Mouse (Mus musculus): Measurements from ENCODE around the gene Fras1. TPM values are rescaled to one million over a fixed set of nuclear protein-coding genes. Genes with fewer than 3 reads are reported as not detected.
A peak's percentile ranks its signal among the peaks of the same experiment; 100 is the strongest.

Gene Fras1
- 10.1 and 12.8 TPM in 2 replicates for polyA plus RNA-seq (2016; fragmentation: Nextera tagmentation; extraction: Ambion mirVana)

DNA sequence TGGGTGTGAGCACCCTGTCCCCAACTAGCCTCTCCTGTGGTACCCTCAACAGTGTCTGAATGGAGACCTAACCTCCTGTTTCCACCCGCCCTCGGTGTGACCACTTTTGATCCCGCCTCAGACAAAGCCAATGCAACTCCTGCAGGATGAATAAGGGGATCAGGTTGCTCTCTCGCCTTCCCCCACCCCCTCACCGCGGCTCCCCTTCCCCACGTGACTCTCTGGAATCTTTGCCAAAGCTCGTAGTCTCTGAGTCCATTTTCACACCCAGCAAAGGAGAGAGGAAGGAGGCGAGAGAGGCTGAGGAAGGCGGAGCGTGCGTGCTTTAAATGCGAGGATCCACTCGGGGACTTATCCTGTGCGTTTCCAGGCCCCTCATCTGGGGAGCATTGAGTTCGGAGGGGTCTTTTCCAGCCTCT, at the start of gene Fras1:
Fras1 (plus strand) TSS at position 389 of the 419 bp plus-strand sequence.
- 0 out of 2 replicates have a peak, but pooled peaks cover 18% of the 10 kb centered on the region for H3K27me3 ChIP-seq (ENCODE audit: low read depth, poor library complexity, severe bottlenecking)
- H3K36me3 ChIP-seq = no peaks in the 10 kb centered on the region
- under 1% methylated on average over 16 of the region's 16 CpGs for WGBS
- peaks cover 20% of the 10 kb centered on the region for H3K4me1 ChIP-seq
- DNase-seq (ENCODE audit: low spot score) = peak; percentile 81
- peak within 1 kb of the TSS; percentile 67 for H3K4me3 ChIP-seq
- H3K9me3 ChIP-seq (replicated peaks) = no peaks in the 10 kb centered on the region
- peak within 1 kb of the TSS; percentile 88 for H3K27ac ChIP-seq

- H3K4me1 ChIP-seq = peaks cover 4% of the 10 kb centered on the region; the same call in 1 of the 2 replicates
- no peaks in the 10 kb centered on the region for H3K27me3 ChIP-seq (ENCODE audit: low read depth, poor library complexity, severe bottlenecking)
- H3K4me3 ChIP-seq = no peak overlapping the region
- no peak for DNase-seq (ENCODE audit: low spot score)
- H3K36me3 ChIP-seq = no peaks in the 10 kb centered on the region
- peak overlapping the region; percentile 11; the same call in 1 of the 2 replicates for H3K27ac ChIP-seq
- WGBS = 89% methylated on average over 25 of the region's 25 CpGs
- H3K9me3 ChIP-seq (replicated peaks) = no peaks in the 10 kb centered on the region
These were observed 42.6 kb upstream of the Fras1 start for GRCm38 (mm10) chr5:96331048-96331737.

- WGBS = 85% methylated on average over 5 of the region's 5 CpGs
- no peak overlapping the region for H3K4me3 ChIP-seq
- H3K4me1 ChIP-seq = peaks cover 4% of the 10 kb centered on the region; the same call in 1 of the 2 replicates
- H3K27me3 ChIP-seq (ENCODE audit: low read depth, poor library complexity, severe bottlenecking) = no peaks in the 10 kb centered on the region
- H3K27ac ChIP-seq = no peak overlapping the region
- no peaks in the 10 kb centered on the region for H3K36me3 ChIP-seq
- H3K9me3 ChIP-seq (replicated peaks) = no peaks in the 10 kb centered on the region
- DNase-seq (ENCODE audit: low spot score) = no peak
These were observed 42.1 kb upstream of the Fras1 start for GRCm38 (mm10) chr5:96331738-96332070.

DNA sequence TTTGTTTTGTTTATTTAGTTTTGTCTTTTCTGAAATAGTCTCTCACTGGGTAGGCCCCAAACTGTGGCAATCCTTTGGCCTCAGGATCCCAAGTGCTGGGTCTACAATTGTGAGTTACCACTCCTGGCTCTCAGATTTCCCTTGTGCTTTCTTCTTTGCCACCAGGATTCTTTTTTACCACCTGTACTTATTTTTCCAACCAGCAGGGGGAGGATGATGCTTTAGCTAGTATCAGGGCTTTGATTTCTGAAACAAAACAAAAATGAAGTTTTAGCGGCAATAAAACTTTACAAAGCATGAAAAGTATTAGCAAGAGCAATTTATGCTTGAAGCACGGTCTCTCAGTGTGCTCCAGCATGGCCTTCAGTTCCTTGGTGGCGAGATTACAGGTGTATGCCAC, 39.8 kb upstream of the Fras1 start:
- Histone ChIP-seq H3K27ac (no peak overlapping the region), H3K36me3 (no peaks in the 10 kb centered on the region), H3K4me3 (no peak overlapping the region), H3K4me1 (peaks cover 4% of the 10 kb centered on the region; the same call in 1 of the 2 replicates), H3K9me3 (replicated peaks) (no peaks in the 10 kb centered on the region), H3K27me3 (ENCODE audit: low read depth, poor library complexity, severe bottlenecking) (no peaks in the 10 kb centered on the region)
- 86% methylated on average over 3 of the region's 3 CpGs for WGBS
- DNase-seq (ENCODE audit: low spot score) = no peak

DNA sequence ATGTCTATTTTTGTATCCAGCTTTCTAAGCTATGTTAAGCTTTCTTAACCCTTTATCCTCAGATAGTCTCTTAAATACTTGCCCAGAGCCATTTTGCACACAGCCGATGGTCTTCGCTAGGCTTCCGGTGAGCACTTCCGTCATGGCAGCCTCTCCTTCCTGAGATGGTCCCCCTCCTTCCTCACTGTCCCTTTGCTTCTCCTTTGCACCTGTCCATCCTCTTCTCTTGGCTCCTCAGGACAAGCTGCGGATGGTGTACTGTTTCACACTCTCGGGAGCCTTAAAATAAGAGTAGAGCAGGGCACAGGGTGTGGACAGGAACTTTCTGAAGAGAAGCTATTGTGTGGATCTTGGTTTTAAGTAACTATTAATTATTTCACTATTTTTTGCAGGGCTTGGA, 33.2 kb upstream of the Fras1 start:
- no peaks in the 10 kb centered on the region for H3K36me3 ChIP-seq
- DNase-seq (ENCODE audit: low spot score) = no peak
- no peaks in the 10 kb centered on the region for H3K9me3 ChIP-seq (replicated peaks)
- WGBS = 93% methylated on average over 6 of the region's 6 CpGs
- no peak overlapping the region for H3K4me3 ChIP-seq
- H3K27me3 ChIP-seq (ENCODE audit: low read depth, poor library complexity, severe bottlenecking) = no peaks in the 10 kb centered on the region
- H3K27ac ChIP-seq = no peak overlapping the region
- H3K4me1 ChIP-seq = no peaks in the 10 kb centered on the region

DNA sequence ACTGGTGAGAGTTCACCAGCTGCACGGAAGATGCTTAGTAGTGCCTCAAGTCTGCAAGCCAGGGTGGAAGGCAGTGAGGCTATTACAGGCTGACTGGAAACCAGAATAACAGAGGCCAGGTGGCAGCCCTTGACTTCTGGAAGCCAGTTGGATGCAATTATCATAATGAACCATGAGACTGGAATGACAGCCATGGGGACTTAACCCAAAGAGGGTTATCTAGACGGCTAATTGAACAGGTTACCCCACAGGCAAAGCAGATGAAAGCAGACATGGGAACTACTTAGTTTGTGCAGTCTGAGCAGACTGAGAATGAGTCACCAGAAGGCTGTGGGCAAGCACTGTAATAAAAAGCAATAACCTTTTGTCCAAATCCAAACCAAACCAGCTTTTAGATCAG, 28.8 kb upstream of the Fras1 start:
- H3K4me3 ChIP-seq = no peak overlapping the region
- H3K4me1 ChIP-seq = no peaks in the 10 kb centered on the region
- H3K36me3 ChIP-seq = no peaks in the 10 kb centered on the region
- 55% methylated on average over 2 of the region's 2 CpGs for WGBS
- no peak overlapping the region for H3K27ac ChIP-seq
- H3K27me3 ChIP-seq (ENCODE audit: low read depth, poor library complexity, severe bottlenecking) = no peaks in the 10 kb centered on the region
- no peak for DNase-seq (ENCODE audit: low spot score)
- no peaks in the 10 kb centered on the region for H3K9me3 ChIP-seq (replicated peaks)

DNA sequence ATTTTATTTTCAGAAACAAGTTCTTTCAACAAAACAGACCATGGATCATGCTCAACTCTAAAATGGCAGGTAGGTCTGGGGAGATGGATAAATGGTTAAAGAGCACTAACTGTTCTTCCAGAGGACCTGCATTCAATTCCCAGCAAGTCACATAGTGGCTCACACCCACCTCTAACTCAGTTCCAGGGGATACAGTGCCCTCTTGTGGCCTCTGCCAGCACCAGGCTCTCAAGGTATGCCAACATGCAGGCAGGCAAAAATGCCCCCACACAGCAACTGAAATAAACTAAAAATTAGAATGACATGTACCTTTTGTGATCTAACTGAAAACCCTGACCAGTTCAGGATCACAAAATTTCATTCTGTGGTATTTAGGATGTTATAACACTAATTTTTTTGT, 21.8 kb upstream of the Fras1 start:
- Histone ChIP-seq H3K27ac (no peak overlapping the region), H3K4me3 (no peak overlapping the region), H3K27me3 (ENCODE audit: low read depth, poor library complexity, severe bottlenecking) (no peaks in the 10 kb centered on the region), H3K36me3 (no peaks in the 10 kb centered on the region), H3K4me1 (no peaks in the 10 kb centered on the region), H3K9me3 (replicated peaks) (no peaks in the 10 kb centered on the region)
- no peak for DNase-seq (ENCODE audit: low spot score)

DNA sequence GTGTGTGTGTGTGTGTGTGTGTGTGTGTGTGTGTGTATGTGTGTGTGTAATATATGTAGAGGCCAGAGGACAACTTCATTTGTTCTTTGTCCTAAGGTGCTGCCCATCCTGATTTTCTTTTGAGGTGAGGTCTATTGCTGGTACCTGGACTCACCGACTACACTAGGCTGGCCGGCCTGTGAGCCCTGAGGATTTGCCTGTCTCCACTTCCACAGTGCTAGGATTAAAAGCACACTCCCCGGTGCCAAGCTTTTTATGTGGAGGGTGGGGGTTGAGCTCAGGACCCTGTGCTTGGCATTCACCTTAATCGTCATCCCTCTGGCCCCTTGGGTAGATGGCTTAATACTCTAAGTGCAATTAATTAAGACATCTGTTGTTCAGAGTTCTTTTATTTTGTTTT, 9.8 kb upstream of the Fras1 start:
- WGBS = 72% methylated on average over 4 of the region's 4 CpGs
- Histone ChIP-seq H3K27ac (no peak overlapping the region), H3K9me3 (replicated peaks) (no peaks in the 10 kb centered on the region)

DNA sequence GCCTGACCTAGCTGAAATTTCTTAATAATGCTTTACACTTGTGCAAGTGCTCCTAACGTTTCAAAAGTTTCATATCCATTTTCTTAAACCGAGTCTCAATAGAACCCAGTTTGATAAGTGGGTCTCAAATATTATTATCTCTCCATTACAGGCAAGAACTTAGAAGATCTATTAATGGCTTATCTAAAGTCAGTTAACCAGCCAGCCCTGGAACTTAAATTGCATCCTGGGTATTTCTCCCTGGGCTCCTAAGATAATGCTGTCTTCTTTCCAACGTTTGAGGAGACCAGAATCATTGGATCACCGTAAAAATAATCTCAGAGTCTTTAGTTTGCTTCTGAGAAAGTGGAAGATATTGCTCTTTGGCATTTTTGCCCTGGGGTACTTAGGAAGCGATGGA, 8.2 kb upstream of the Fras1 start:
- H3K27me3 ChIP-seq (ENCODE audit: low read depth, poor library complexity, severe bottlenecking) = no peaks in the 10 kb centered on the region
- H3K36me3 ChIP-seq = no peaks in the 10 kb centered on the region
- no peak overlapping the region for H3K4me3 ChIP-seq
- H3K27ac ChIP-seq = no peak overlapping the region
- H3K4me1 ChIP-seq = 0 out of 2 replicates have a peak, but pooled peaks cover 3% of the 10 kb centered on the region
- H3K9me3 ChIP-seq (replicated peaks) = no peaks in the 10 kb centered on the region
- DNase-seq (ENCODE audit: low spot score) = no peak
- 86% methylated on average over 5 of the region's 5 CpGs for WGBS

More for the DNA sequence above, 9.8 kb upstream of the Fras1 start:
- no peak for DNase-seq (ENCODE audit: low spot score)
- H3K36me3 ChIP-seq = no peaks in the 10 kb centered on the region
- no peaks in the 10 kb centered on the region for H3K4me1 ChIP-seq
- H3K27me3 ChIP-seq (ENCODE audit: low read depth, poor library complexity, severe bottlenecking) = no peaks in the 10 kb centered on the region
- no peak overlapping the region for H3K4me3 ChIP-seq

DNA sequence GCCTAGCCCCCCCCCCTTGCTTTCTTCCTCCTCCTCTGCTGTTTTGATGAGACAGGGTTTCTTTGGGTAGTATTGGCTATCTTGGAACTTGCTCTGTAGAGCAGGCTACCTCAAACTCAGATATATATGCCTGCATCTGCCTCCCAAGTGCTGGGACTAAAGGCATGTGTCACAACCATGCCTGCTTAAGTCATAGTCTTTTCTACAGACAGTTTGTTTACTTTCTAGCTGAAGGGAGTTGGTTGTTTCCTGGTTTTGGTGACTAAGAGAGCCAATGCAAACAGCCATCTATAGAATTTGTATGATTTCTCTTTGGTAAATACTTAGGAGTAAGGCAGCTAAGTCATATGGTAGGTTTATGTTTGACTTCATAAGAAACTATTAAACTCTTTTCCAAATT, 6.5 kb upstream of the Fras1 start:
- DNase-seq (ENCODE audit: low spot score) = no peak
- Histone ChIP-seq H3K4me1 (0 out of 2 replicates have a peak, but pooled peaks cover 3% of the 10 kb centered on the region), H3K4me3 (no peak overlapping the region), H3K36me3 (no peaks in the 10 kb centered on the region), H3K27me3 (ENCODE audit: low read depth, poor library complexity, severe bottlenecking) (0 out of 2 replicates have a peak, but pooled peaks cover 6% of the 10 kb centered on the region), H3K27ac (no peak overlapping the region), H3K9me3 (replicated peaks) (no peaks in the 10 kb centered on the region)

GRCm38 (mm10) chr5:96373106-96373505, 649 bp upstream of the Fras1 start:
- Histone ChIP-seq H3K27me3 (ENCODE audit: low read depth, poor library complexity, severe bottlenecking) (0 out of 2 replicates have a peak, but pooled peaks cover 18% of the 10 kb centered on the region), H3K9me3 (replicated peaks) (no peaks in the 10 kb centered on the region), H3K27ac (peak overlapping the region; percentile 88), H3K4me1 (peaks cover 20% of the 10 kb centered on the region), H3K36me3 (no peaks in the 10 kb centered on the region), H3K4me3 (peak overlapping the region; percentile 67)
- 33% methylated on average over 6 of the region's 6 CpGs for WGBS
- peak; percentile 38 for DNase-seq (ENCODE audit: low spot score)

DNA sequence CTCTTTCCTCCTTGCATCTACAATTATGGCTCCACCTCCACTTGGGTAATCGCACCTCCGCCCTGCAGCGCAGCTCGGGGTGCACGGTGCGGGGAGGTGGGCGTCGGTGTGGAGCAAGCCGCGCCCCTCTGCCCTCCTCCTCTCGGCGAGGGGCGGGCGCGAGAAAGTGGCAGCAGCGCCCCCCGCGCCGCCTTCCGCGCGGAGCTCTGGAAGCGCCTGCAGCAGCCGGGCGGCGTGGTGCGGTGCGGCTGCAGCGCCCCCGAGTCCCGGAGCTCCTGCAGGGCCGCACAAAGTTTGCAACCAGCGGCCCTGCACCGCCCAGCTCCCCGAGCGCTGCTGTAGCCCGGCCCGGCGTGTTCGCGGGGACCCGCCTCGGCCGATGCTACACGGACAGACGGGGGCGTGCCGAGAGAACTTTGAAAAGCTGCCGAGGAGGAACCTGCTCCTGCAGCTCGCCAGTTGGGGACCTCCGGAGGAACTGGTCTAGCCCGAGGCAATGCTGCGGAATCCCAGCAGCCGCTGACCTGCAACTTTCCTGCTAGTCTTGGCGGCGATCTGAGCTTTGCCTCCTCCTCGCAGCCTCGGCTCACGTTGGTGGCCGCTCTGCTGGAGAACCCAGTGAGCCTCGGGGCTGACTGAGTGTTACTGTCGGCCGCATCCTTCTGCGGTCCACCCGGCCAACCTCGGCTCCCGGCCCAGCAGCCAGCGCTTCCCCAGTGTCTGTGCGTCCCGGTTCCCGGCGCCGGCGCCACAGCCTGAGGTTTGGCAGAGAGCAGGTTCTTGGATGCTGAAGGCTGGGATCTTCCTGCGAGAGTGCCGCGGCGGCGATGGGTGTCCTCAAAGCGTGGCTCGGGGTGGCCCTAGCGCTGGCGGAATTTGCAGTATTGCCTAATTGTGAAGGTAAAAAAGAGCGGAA, 489 bp downstream of the Fras1 start:
- Histone ChIP-seq H3K36me3 (no peaks in the 10 kb centered on the region), H3K27me3 (ENCODE audit: low read depth, poor library complexity, severe bottlenecking) (0 out of 2 replicates have a peak, but pooled peaks cover 18% of the 10 kb centered on the region), H3K27ac (peak overlapping the region; percentile 88), H3K4me3 (peak overlapping the region; percentile 67), H3K9me3 (replicated peaks) (no peaks in the 10 kb centered on the region), H3K4me1 (peaks cover 20% of the 10 kb centered on the region)
- WGBS = under 1% methylated on average over 83 of the region's 84 CpGs
- DNase-seq (ENCODE audit: low spot score) = peak; percentile 83

GRCm38 (mm10) chr5:96375391-96375831, 1.7 kb downstream of the Fras1 start:
- peak overlapping the region; percentile 88; the same call in 1 of the 2 replicates for H3K27ac ChIP-seq
- H3K27me3 ChIP-seq (ENCODE audit: low read depth, poor library complexity, severe bottlenecking) = 0 out of 2 replicates have a peak, but pooled peaks cover 18% of the 10 kb centered on the region
- WGBS = under 1% methylated on average over 14 of the region's 17 CpGs
- DNase-seq (ENCODE audit: low spot score) = peak; percentile 49
- H3K4me1 ChIP-seq = peaks cover 17% of the 10 kb centered on the region
- peak overlapping the region; percentile 67 for H3K4me3 ChIP-seq
- H3K9me3 ChIP-seq (replicated peaks) = no peaks in the 10 kb centered on the region
- H3K36me3 ChIP-seq = no peaks in the 10 kb centered on the region
